Mouse (Mus musculus) liver, embryonic 14.5 days (tissue): Measurements from ENCODE around the gene Srpk2. TPM values are rescaled to one million over a fixed set of nuclear protein-coding genes. Genes with fewer than 3 reads are reported as not detected.

Experiments
- ATAC-seq: fragments of 200-750 bp; cut with Nextera tagmentation; 2 replicates; pipeline ENCODE4 v1.8.0; 2017; ENCODE audit warnings: moderate number of reproducible peaks, mild to moderate bottlenecking, moderate library complexity; ENCODE audit not compliant: insufficient read depth
- DNase-seq, 3 experiments: peaks; one replicate each; pipeline ENCODE4 v3.0.0-alpha.2; 2012 to 2013; ENCODE audit warnings: low read depth in 3 of 3, low spot score in 3 of 3
- H3K27ac ChIP-seq: fragments of 300-500 bp; sonication (generic); 2 replicates; pipeline ENCODE4 v1.5.1; 2014; ENCODE audit warnings: moderate library complexity, mild to moderate bottlenecking, control low read depth, inconsistent platforms
- H3K27me3 ChIP-seq: fragments of 300-500 bp; sonication (generic); 2 replicates; pipeline ENCODE4 v1.6.1; 2014; ENCODE audit warnings: mild to moderate bottlenecking, low read length, moderate library complexity; ENCODE audit not compliant: control insufficient read depth, insufficient read depth
- H3K36me3 ChIP-seq: fragments of 300-500 bp; sonication (generic); replicated peaks from 2 replicates; pipeline ENCODE4 v1.6.1; 2014; ENCODE audit warnings: low read depth; ENCODE audit not compliant: control insufficient read depth, insufficient read depth
- H3K4me1 ChIP-seq, 2 experiments: fragments of 200-500 bp in 1 of 2; fragments of 300-500 bp in 1 of 2; sonication (generic) in 1 of 2; replicated peaks; 2 replicates each; pipeline ENCODE4 v1.6.1; 2012 to 2014; ENCODE audit warnings: antibody characterized with exemption in 1 of 2, inconsistent platforms in 1 of 2, low read length in 1 of 2; ENCODE audit not compliant: control insufficient read depth in 2 of 2, insufficient read depth in 2 of 2
- H3K4me2 ChIP-seq: fragments of 300-500 bp; sonication (generic); 2 replicates; pipeline ENCODE4 v1.6.1; 2014; ENCODE audit warnings: low read depth, mild to moderate bottlenecking, control low read depth, moderate library complexity
- H3K4me3 ChIP-seq, 2 experiments: fragments of 200-500 bp in 1 of 2; fragments of 300-500 bp in 1 of 2; sonication (generic) in 1 of 2; 2 replicates each; pipeline ENCODE4 v1.5.1; 2012 to 2014; ENCODE audit warnings: low read depth in 2 of 2, low read length in 2 of 2, mild to moderate bottlenecking in 2 of 2, control low read depth in 1 of 2, inconsistent platforms in 1 of 2, moderate library complexity in 1 of 2; ENCODE audit not compliant: insufficient read depth in 1 of 2
- H3K9ac ChIP-seq: fragments of 300-500 bp; sonication (generic); replicated peaks from 2 replicates; pipeline ENCODE4 v1.6.1; 2014; ENCODE audit warnings: mild to moderate bottlenecking, control low read depth, moderate library complexity
- H3K9me3 ChIP-seq: fragments of 300-500 bp; sonication (generic); 2 replicates; pipeline ENCODE4 v1.6.1; 2016; ENCODE audit warnings: low read length, mixed read lengths; ENCODE audit not compliant: control insufficient read depth
- CTCF ChIP-seq: IDR thresholded peaks from 2 replicates; pipeline ENCODE4 v1.5.1; 2016; ENCODE audit warnings: antibody characterized with exemption, low read depth, control low read depth
- EP300 ChIP-seq: IDR thresholded peaks from 2 replicates; pipeline ENCODE4 v1.6.1; 2016; ENCODE audit warnings: antibody characterized with exemption, low read depth
- WGBS: fragments of 180-500 bp; shearing (Covaris S2); extraction: QIAGEN DNeasy Blood & Tissue Kit; methylation state at CpG from one replicate; pipeline ENCODE4 v1.1.7; 2014; ENCODE audit not compliant: insufficient replicate concordance; 5-methylcytosine and 5-hydroxymethylcytosine counted together
- polyA plus RNA-seq, 2 experiments: library from polyadenylated mRNA; depleted of rRNA in 1 of 2; stranded (reverse) in 1 of 2; unstranded in 1 of 2; fragments of >200 nt; fragmentation: Nextera tagmentation in 1 of 2; extraction: Ambion mirVana in 1 of 2; gene quantifications; 2 replicates each; pipeline versions ENCODE4 v1.2.1 to v1.2.3; 2012 to 2014

Gene Srpk2
- polyA plus RNA-seq, 2 experiments, result 3.2 to 5.4 TPM

GRCm38 (mm10) chr5:23500715-23501114, 183.7 kb downstream of the Srpk2 start:
- Histone ChIP-seq H3K9ac (no peak overlapping the region), H3K4me3 (no peak overlapping the region), H3K36me3 (peaks cover 61% of the 10 kb centered on the region), H3K27ac (no peak overlapping the region), H3K4me1 (no peaks in the 10 kb centered on the region), H3K9me3 (no peaks in the 10 kb centered on the region), H3K4me2 (no peak overlapping the region), H3K27me3 (no peaks in the 10 kb centered on the region)
- WGBS, result 78% methylated on average over 6 of the region's 6 CpGs
- TF ChIP-seq CTCF, result no peak
- no peak for TF ChIP-seq EP300
- ATAC-seq (no peak), DNase-seq (no peak)

GRCm38 (mm10) chr5:23499257-23499656, 185.2 kb downstream of the Srpk2 start:
- Histone ChIP-seq H3K4me2 (no peak overlapping the region), H3K36me3 (peaks cover 70% of the 10 kb centered on the region), H3K27me3 (no peaks in the 10 kb centered on the region), H3K27ac (no peak overlapping the region), H3K4me1 (no peaks in the 10 kb centered on the region), H3K9ac (no peak overlapping the region), H3K4me3 (no peak overlapping the region), H3K9me3 (no peaks in the 10 kb centered on the region)
- WGBS, result 90% methylated on average over 16 of the region's 16 CpGs
- no peak for TF ChIP-seq CTCF
- no peak for TF ChIP-seq EP300
- ATAC-seq, result no peak
- no peak for DNase-seq

GRCm38 (mm10) chr5:23497920-23498319, 186.5 kb downstream of the Srpk2 start:
- Histone ChIP-seq H3K9ac (no peak overlapping the region), H3K4me3 (no peak overlapping the region), H3K27me3 (no peaks in the 10 kb centered on the region), H3K27ac (no peak overlapping the region), H3K36me3 (peaks cover 77% of the 10 kb centered on the region), H3K9me3 (no peaks in the 10 kb centered on the region), H3K4me2 (no peak overlapping the region), H3K4me1 (no peaks in the 10 kb centered on the region)
- WGBS, result 88% methylated on average over 10 of the region's 10 CpGs
- ATAC-seq (no peak), DNase-seq (no peak)
- TF ChIP-seq EP300 (no peak), CTCF (no peak)

GRCm38 (mm10) chr5:23496933-23497332, 187.5 kb downstream of the Srpk2 start:
- Histone ChIP-seq H3K27me3 (no peaks in the 10 kb centered on the region), H3K9ac (no peak overlapping the region), H3K4me2 (no peak overlapping the region), H3K27ac (no peak overlapping the region), H3K4me1 (no peaks in the 10 kb centered on the region), H3K36me3 (peaks cover 75% of the 10 kb centered on the region), H3K4me3 (no peak overlapping the region), H3K9me3 (no peaks in the 10 kb centered on the region)
- DNase-seq (no peak), ATAC-seq (no peak)
- WGBS, result 84% methylated on average over 5 of the region's 5 CpGs
- TF ChIP-seq EP300, result no peak
- no peak for TF ChIP-seq CTCF

- Histone ChIP-seq H3K27ac (no peak overlapping the region), H3K27me3 (no peaks in the 10 kb centered on the region), H3K9ac (no peak overlapping the region), H3K4me3 (no peak overlapping the region), H3K36me3 (peaks cover 73% of the 10 kb centered on the region), H3K4me1 (no peaks in the 10 kb centered on the region), H3K4me2 (no peak overlapping the region), H3K9me3 (no peaks in the 10 kb centered on the region)
- 93% methylated on average over 3 of the region's 3 CpGs for WGBS
- TF ChIP-seq EP300, result no peak
- no peak for TF ChIP-seq CTCF
- DNase-seq, result no peak
- ATAC-seq, result no peak
These were observed 188.0 kb downstream of the Srpk2 start for GRCm38 (mm10) chr5:23496396-23496795.
